Mouse (Mus musculus) kidney, embryonic 15.5 days (tissue): ENCODE data around the gene Gm10762. TPM values are rescaled to one million over a fixed set of nuclear protein-coding genes. Genes with fewer than 3 reads are reported as not detected.

Experiments used
- ATAC-seq: fragments of 200-750 bp; cut with Nextera tagmentation; replicated peaks from 2 replicates; pipeline ENCODE4 v1.8.0; 2017; ENCODE audit warnings: moderate TSS enrichment; ENCODE audit not compliant: low FRiP score
- H3K27ac ChIP-seq: fragments of 300-500 bp; sonication (generic); 2 replicates; pipeline ENCODE4 v1.5.1; 2015; ENCODE audit warnings: mild to moderate bottlenecking, inconsistent platforms
- H3K27me3 ChIP-seq: fragments of 300-500 bp; sonication (generic); 2 replicates; pipeline ENCODE4 v1.6.1; 2015; ENCODE audit warnings: inconsistent platforms
- H3K36me3 ChIP-seq: fragments of 300-500 bp; sonication (generic); 2 replicates; pipeline ENCODE4 v1.6.1; 2015; ENCODE audit warnings: inconsistent platforms
- H3K4me1 ChIP-seq: fragments of 300-500 bp; sonication (generic); 2 replicates; pipeline ENCODE4 v1.6.1; 2015; ENCODE audit warnings: inconsistent platforms
- H3K4me2 ChIP-seq: fragments of 300-500 bp; sonication (generic); 2 replicates; pipeline ENCODE4 v1.6.1; 2015; ENCODE audit warnings: moderate library complexity, mild to moderate bottlenecking, inconsistent platforms
- H3K4me3 ChIP-seq: fragments of 300-500 bp; sonication (generic); replicated peaks from 2 replicates; pipeline ENCODE4 v1.5.1; 2015; ENCODE audit warnings: mild to moderate bottlenecking, inconsistent platforms
- H3K9ac ChIP-seq: fragments of 300-500 bp; sonication (generic); 2 replicates; pipeline ENCODE4 v1.6.1; 2015; ENCODE audit warnings: mild to moderate bottlenecking, inconsistent platforms
- H3K9me3 ChIP-seq: fragments of 300-500 bp; sonication (generic); replicated peaks from 2 replicates; pipeline ENCODE4 v1.6.1; 2016; ENCODE audit warnings: inconsistent platforms
- WGBS: fragments of 180-500 bp; shearing (Covaris S2); methylation state at CpG from one replicate; pipeline ENCODE4 v1.1.7; 2015; ENCODE audit warnings: mixed read lengths; 5-methylcytosine and 5-hydroxymethylcytosine counted together
- microRNA-seq: library from miRNA; unstranded; fragments of <30 nt; microRNA quantifications from one replicate; pipeline ENCODE4, GENCODE M21; 2016
- polyA plus RNA-seq: library from polyadenylated mRNA; unstranded; fragments of >200 nt; fragmentation: Nextera tagmentation; extraction: Ambion mirVana; gene quantifications from 2 replicates; pipeline ENCODE4 v1.2.1, GENCODE M21; 2015

The Gm10762 gene
- polyA plus RNA-seq, 1 experiment from 2014 or later, result 13.4 TPM

GRCm38 (mm10) chr2:128954186-128954585, 13.3 kb downstream of the Gm10762 start:
- H3K27ac ChIP-seq, result no peak overlapping the region
- H3K27me3 ChIP-seq, result no peaks in the 10 kb centered on the region
- no peaks in the 10 kb centered on the region for H3K4me1 ChIP-seq
- H3K36me3 ChIP-seq, result no peaks in the 10 kb centered on the region
- ATAC-seq, result no peak
- H3K4me3 ChIP-seq, result no peak overlapping the region
- H3K9ac ChIP-seq, result no peak overlapping the region
- no peak overlapping the region for H3K4me2 ChIP-seq
- H3K9me3 ChIP-seq, result no peaks in the 10 kb centered on the region

GRCm38 (mm10) chr2:128947962-128948588, 19.4 kb downstream of the Gm10762 start:
- WGBS, result 27% methylated on average over 6 of the region's 6 CpGs
- no peak overlapping the region for H3K4me2 ChIP-seq

DNA sequence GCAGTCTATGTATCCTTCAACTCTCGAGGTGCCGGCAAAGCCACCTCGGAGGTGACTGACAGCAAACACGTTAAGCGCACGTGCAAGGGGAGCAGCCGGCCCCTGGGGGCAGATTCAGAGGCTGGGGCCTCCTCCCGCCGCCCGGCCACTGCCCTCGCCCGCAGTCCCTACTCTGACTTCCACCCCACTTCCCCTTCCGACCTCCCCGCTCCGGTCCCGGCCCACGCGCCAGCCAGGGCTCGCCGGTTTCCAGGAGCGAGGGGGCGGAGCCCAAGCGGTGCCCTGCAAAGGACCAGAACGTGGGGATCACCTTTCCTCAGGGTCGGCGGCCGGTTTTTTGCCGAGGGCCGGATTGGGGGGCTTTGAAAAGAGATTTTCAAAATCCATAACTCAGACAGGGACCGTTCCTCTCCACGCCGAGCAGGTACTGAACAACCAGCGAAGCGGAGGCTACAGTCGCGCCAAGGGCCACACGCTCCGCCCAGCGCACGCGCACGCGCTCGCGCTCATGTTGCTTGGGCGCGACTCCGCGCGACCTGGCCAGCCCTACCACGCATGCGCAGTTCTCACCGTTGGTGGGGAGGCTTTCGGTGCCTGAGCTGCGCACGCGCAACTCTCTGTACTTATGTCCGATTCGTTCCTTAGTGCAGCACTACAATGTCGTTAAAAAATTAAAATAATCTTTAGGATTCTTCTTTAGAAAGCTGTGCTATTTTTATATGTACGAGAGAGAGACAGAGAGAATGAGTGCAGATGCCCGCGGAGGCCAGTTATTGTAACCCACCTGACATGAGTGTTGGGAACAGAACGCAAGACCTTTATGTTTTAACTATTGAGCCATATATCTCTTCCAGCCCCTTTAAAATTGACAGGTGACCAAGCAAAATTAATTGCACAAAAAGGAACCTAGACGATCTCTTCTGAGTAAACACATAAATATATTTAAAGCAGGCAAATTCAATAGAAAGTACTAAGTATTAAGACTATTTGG, 23.7 kb downstream of the Gm10762 start, which contains the start of gene Zc3h8:
Gene Zc3h8 (minus strand): TSS at position 540 of the 991 bp plus-strand sequence.
- H3K9me3 ChIP-seq, result no peaks in the 10 kb centered on the region
- WGBS, result 1% methylated on average over 65 of the region's 65 CpGs
- peak within 1 kb of the TSS; percentile 95 for H3K27ac ChIP-seq
- peak within 1 kb of the TSS; percentile 87 for H3K4me2 ChIP-seq
- peaks cover 7% of the 10 kb centered on the region; the same call in 1 of the 2 replicates for H3K36me3 ChIP-seq
- H3K9ac ChIP-seq, result peak within 1 kb of the TSS; percentile 78
- H3K4me1 ChIP-seq, result peaks cover 7% of the 10 kb centered on the region
- peak; percentile 95 for ATAC-seq
- H3K4me3 ChIP-seq, result peak within 1 kb of the TSS; percentile 82
- H3K27me3 ChIP-seq, result no peaks in the 10 kb centered on the region

More at GRCm38 (mm10) chr2:128947962-128948588, 19.4 kb downstream of the Gm10762 start:
- Histone ChIP-seq H3K9me3 (no peaks in the 10 kb centered on the region), H3K4me3 (no peak overlapping the region), H3K27ac (no peak overlapping the region), H3K27me3 (no peaks in the 10 kb centered on the region), H3K9ac (no peak overlapping the region), H3K36me3 (no peaks in the 10 kb centered on the region), H3K4me1 (peaks cover 3% of the 10 kb centered on the region)
- ATAC-seq, result no peak

DNA sequence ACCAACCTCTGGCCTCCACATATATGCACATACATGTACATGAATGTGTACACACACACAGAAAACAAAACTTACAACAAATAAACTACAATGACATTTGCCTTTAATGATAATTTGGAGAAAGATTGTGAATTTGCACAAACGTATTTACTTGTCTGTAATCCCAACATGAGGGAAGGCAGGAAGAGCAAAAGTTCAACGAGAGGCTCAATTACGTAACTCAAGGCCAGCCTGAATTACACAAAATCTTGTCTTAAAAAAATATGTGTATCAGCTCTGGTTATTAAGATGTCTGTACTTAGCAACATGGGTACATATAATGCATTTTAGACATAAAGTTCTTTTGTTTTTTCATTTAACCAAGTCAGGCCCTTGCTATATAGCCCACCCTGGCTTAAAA, 31.3 kb downstream of the Gm10762 start:
- peaks cover 35% of the 10 kb centered on the region for H3K36me3 ChIP-seq
- ATAC-seq, result no peak
- H3K9ac ChIP-seq, result no peak overlapping the region

DNA sequence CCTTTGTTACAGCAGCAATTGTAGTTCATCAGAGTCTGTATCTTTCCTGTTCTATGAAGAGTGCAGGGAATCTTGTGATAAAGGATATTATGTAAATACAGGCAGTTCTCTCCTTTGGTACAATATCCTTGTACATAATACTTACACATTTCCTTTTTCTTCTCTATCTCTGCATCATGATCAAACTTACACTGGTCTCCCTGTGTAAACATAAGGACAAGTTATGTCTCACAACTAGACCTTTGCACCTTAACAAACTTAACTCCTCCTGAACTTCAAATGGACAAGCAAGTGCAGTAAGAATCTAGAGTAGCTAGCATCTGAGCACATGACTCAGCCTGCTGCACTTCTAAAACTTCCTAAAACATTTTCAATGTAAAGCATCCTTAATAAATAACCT, 36.8 kb downstream of the Gm10762 start:
- H3K27ac ChIP-seq, result no peak overlapping the region
- H3K36me3 ChIP-seq, result peaks cover 60% of the 10 kb centered on the region
- H3K27me3 ChIP-seq, result no peaks in the 10 kb centered on the region
- ATAC-seq, result no peak
- no peaks in the 10 kb centered on the region for H3K9me3 ChIP-seq
- H3K4me1 ChIP-seq, result no peaks in the 10 kb centered on the region
- no peak overlapping the region for H3K4me3 ChIP-seq
- H3K9ac ChIP-seq, result no peak overlapping the region
- no peak overlapping the region for H3K4me2 ChIP-seq

More for the DNA sequence above, 31.3 kb downstream of the Gm10762 start:
- Histone ChIP-seq H3K9me3 (no peaks in the 10 kb centered on the region), H3K4me2 (no peak overlapping the region), H3K4me3 (no peak overlapping the region), H3K4me1 (no peaks in the 10 kb centered on the region), H3K27me3 (no peaks in the 10 kb centered on the region), H3K27ac (no peak overlapping the region)
- WGBS, result 76% methylated on average over 3 of the region's 3 CpGs

DNA sequence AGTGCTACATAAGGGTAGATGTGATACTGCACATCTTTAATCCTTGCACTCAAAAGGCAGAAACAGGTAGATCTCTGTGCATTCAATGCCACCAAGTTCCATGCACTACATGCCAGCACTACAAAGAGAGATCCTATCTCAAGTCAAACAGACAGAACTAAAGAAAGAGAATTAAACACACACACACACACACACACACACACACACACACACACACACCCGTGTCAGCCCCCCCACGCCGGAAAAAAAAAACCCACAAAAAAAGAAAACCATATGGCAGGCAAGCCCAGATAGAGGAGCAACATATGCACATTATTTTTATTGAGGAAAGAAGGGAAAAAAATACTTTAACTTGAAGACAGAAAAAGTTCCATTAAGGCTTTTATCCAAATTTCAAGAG, 39.1 kb downstream of the Gm10762 start:
- no peak overlapping the region for H3K9ac ChIP-seq
- H3K9me3 ChIP-seq, result no peaks in the 10 kb centered on the region
- no peak overlapping the region for H3K4me2 ChIP-seq
- no peaks in the 10 kb centered on the region for H3K4me1 ChIP-seq
- no peak overlapping the region for H3K27ac ChIP-seq
- H3K27me3 ChIP-seq, result no peaks in the 10 kb centered on the region
- peaks cover 51% of the 10 kb centered on the region for H3K36me3 ChIP-seq
- ATAC-seq, result no peak
- H3K4me3 ChIP-seq, result no peak overlapping the region
- WGBS, result 83% methylated on average over 3 of the region's 3 CpGs

GRCm38 (mm10) chr2:128924799-128925198, 42.7 kb downstream of the Gm10762 start:
- H3K4me1 ChIP-seq, result no peaks in the 10 kb centered on the region
- no peak overlapping the region for H3K4me2 ChIP-seq
- H3K27ac ChIP-seq, result no peak overlapping the region
- no peaks in the 10 kb centered on the region for H3K27me3 ChIP-seq
- no peaks in the 10 kb centered on the region for H3K9me3 ChIP-seq
- H3K9ac ChIP-seq, result no peak overlapping the region
- WGBS, result 52% methylated on average over 4 of the region's 4 CpGs
- peaks cover 28% of the 10 kb centered on the region for H3K36me3 ChIP-seq
- no peak overlapping the region for H3K4me3 ChIP-seq
- no peak for ATAC-seq

Small RNA genes lying within 50 kb of the gene (microRNA-seq; reads per million reads assigned to microRNA genes)
- not detected for gene Gm22859

Other genes with a start within 250 kb of the Gm10762 start
- gene Tmem87b, start 149.6 kb downstream of the Gm10762 start, polyA plus RNA-seq, result 32.3 and 32.6 TPM in 2 replicates
- 5.1 and 6.2 TPM in 2 replicates for gene Fbln7, start 104.7 kb downstream of the Gm10762 start, polyA plus RNA-seq
- 7.2 and 8.3 TPM in 2 replicates for gene Zc3h8, start 23.6 kb downstream of the Gm10762 start, polyA plus RNA-seq
- gene Zc3h6, start 323 bp downstream of the Gm10762 start, polyA plus RNA-seq, result 1.2 and 1.7 TPM in 2 replicates
- gene Vinac1, start 80.4 kb upstream of the Gm10762 start, polyA plus RNA-seq, result 0.04 and 0.06 TPM in 2 replicates
- gene Ttl, start 98.2 kb upstream of the Gm10762 start, polyA plus RNA-seq, result 15.1 and 17.9 TPM in 2 replicates
- 33.1 and 36.1 TPM in 2 replicates for gene Polr1b, start 133.3 kb upstream of the Gm10762 start, polyA plus RNA-seq
- 22.9 and 26.8 TPM in 2 replicates for gene Chchd5, start 162.0 kb upstream of the Gm10762 start, polyA plus RNA-seq
- 28.1 and 30.2 TPM in 2 replicates for gene Slc20a1, start 231.0 kb upstream of the Gm10762 start, polyA plus RNA-seq